Mouse (Mus musculus) c-Kit-negative CD71-positive TER-119-positive erythroid progenitor cells, embryonic 14.5 days (primary cell): ENCODE measurements around the gene Ccnd3.

Source experiments
- DNase-seq: peaks from one replicate; pipeline ENCODE4 v3.0.0-alpha.2; 2013; ENCODE audit warnings: low read depth, low spot score

Ccnd3 gene

GRCm38 (mm10) chr17:47551049-47551448, 46.2 kb downstream of the Ccnd3 start:
- DNase-seq: no peak

- DNase-seq: no peak
Observed at GRCm38 (mm10) chr17:47552994-47553393, 48.1 kb downstream of the Ccnd3 start.

GRCm38 (mm10) chr17:47554621-47555020, 49.8 kb downstream of the Ccnd3 start:
- DNase-seq: no peak

- DNase-seq: no peak
Observed at GRCm38 (mm10) chr17:47557179-47557578, 52.3 kb downstream of the Ccnd3 start.

GRCm38 (mm10) chr17:47559726-47560125, 54.9 kb downstream of the Ccnd3 start:
- no peak for DNase-seq

GRCm38 (mm10) chr17:47562875-47563274, 58.0 kb downstream of the Ccnd3 start:
- DNase-seq: no peak

GRCm38 (mm10) chr17:47564612-47565011, 59.8 kb downstream of the Ccnd3 start:
- no peak for DNase-seq

- no peak for DNase-seq
Observed at GRCm38 (mm10) chr17:47566133-47566532, 61.3 kb downstream of the Ccnd3 start.

- DNase-seq: no peak
Observed at GRCm38 (mm10) chr17:47567271-47567670, 62.4 kb downstream of the Ccnd3 start.

GRCm38 (mm10) chr17:47568389-47568788, 63.5 kb downstream of the Ccnd3 start:
- DNase-seq: peak; percentile 57

- no peak for DNase-seq
Observed at GRCm38 (mm10) chr17:47568951-47569527, 64.2 kb downstream of the Ccnd3 start.

- DNase-seq: no peak
Observed at GRCm38 (mm10) chr17:47571621-47572020, 66.8 kb downstream of the Ccnd3 start.

- DNase-seq: no peak
Observed at GRCm38 (mm10) chr17:47572436-47572835, 67.6 kb downstream of the Ccnd3 start.

- DNase-seq: no peak
Observed at GRCm38 (mm10) chr17:47574028-47574427, 69.2 kb downstream of the Ccnd3 start.

- DNase-seq: no peak
Observed at GRCm38 (mm10) chr17:47574830-47575229, 70.0 kb downstream of the Ccnd3 start.

GRCm38 (mm10) chr17:47578655-47579054, 73.8 kb downstream of the Ccnd3 start:
- no peak for DNase-seq

GRCm38 (mm10) chr17:47580962-47581361, 76.1 kb downstream of the Ccnd3 start:
- DNase-seq: no peak

- no peak for DNase-seq
Observed at GRCm38 (mm10) chr17:47588517-47588916, 83.7 kb downstream of the Ccnd3 start.

- no peak for DNase-seq
Observed at GRCm38 (mm10) chr17:47591073-47591472, 86.2 kb downstream of the Ccnd3 start.

- DNase-seq: peak; percentile 95
Observed at GRCm38 (mm10) chr17:47593215-47593853, 88.5 kb downstream of the Ccnd3 start.

GRCm38 (mm10) chr17:47593854-47594182, 89.0 kb downstream of the Ccnd3 start:
- DNase-seq: no peak

GRCm38 (mm10) chr17:47594183-47594968, 89.5 kb downstream of the Ccnd3 start:
- no peak for DNase-seq

GRCm38 (mm10) chr17:47594969-47595247, 90.1 kb downstream of the Ccnd3 start:
- no peak for DNase-seq
